Mouse (Mus musculus) testis, adult 2 months (tissue): ENCODE data around the gene Mbtd1.

Experiments
- CTCF ChIP-seq: fragments of 200-500 bp; IDR thresholded peaks from 2 replicates; pipeline ENCODE4 v1.5.1; 2012; ENCODE audit warnings: low read depth, mild to moderate bottlenecking, inconsistent platforms, low read length, moderate library complexity; ENCODE audit not compliant: control insufficient read depth, insufficient read depth, insufficient replicate concordance
- POLR2A ChIP-seq: fragments of 200-500 bp; IDR thresholded peaks from 2 replicates; pipeline ENCODE4 v1.6.1; 2012; ENCODE audit warnings: low read depth, mild to moderate bottlenecking, inconsistent platforms, low read length, moderate library complexity; ENCODE audit not compliant: control insufficient read depth

DNA sequence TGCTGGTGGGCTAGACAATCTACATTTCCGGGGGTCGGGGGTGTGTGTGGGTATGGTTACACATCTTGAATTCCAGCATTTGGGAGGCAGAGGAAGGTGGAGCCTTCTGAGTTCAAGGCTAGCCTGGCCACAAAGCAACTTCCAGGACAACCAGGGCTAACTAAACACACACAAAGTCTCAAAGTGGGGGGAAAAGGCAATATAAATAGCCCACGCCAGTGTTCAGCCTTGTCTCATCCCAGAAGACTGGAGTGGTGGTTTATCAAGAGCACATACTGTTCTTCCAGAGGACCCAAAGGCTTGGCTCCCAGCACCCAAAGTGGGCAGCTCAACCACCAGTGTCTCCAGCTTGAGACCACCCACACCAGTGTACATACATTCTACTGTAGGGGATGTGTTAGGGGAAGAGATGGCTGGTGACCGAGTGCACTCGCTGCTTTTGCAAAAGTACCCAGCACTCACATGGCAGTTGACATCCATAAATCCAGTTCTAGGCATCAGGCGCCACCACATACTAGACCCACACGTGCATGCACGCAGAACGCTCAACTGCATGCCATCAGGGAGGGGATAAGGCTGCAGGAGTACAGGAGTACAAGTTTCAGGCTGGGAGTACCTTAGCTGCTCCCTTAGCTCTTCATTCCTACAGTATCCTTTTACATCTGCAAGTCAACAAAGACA lies 63.4 kb downstream of the Mbtd1 start:
- TF ChIP-seq POLR2A (no peak), CTCF (no peak)
